Mouse (Mus musculus) midbrain, embryonic 15.5 days (tissue): ENCODE data around the gene Fancd2os. TPM values are rescaled to one million over a fixed set of nuclear protein-coding genes. Genes with fewer than 3 reads are reported as not detected.
A peak's percentile ranks its signal among the peaks of the same experiment; 100 is the strongest.

Experiments used
- ATAC-seq: fragments of 200-750 bp; cut with Nextera tagmentation; replicated peaks from 2 replicates; pipeline ENCODE4 v1.8.0; 2017; ENCODE audit warnings: moderate TSS enrichment
- H3K27ac ChIP-seq: fragments of 300-500 bp; sonication (generic); 2 replicates; pipeline ENCODE4 v1.5.1; 2015; ENCODE audit warnings: mild to moderate bottlenecking, inconsistent platforms
- H3K27me3 ChIP-seq: fragments of 300-500 bp; sonication (generic); replicated peaks from 2 replicates; pipeline ENCODE4 v1.6.1; 2015; ENCODE audit warnings: inconsistent platforms
- H3K36me3 ChIP-seq: fragments of 300-500 bp; sonication (generic); replicated peaks from 2 replicates; pipeline ENCODE4 v1.6.1; 2015; ENCODE audit warnings: inconsistent platforms
- H3K4me1 ChIP-seq: fragments of 300-500 bp; sonication (generic); 2 replicates; pipeline ENCODE4 v1.6.1; 2015; ENCODE audit warnings: inconsistent platforms
- H3K4me2 ChIP-seq: fragments of 300-500 bp; sonication (generic); 2 replicates; pipeline ENCODE4 v1.6.1; 2015; ENCODE audit warnings: inconsistent platforms, mild to moderate bottlenecking, moderate library complexity
- H3K4me3 ChIP-seq: fragments of 300-500 bp; sonication (generic); 2 replicates; pipeline ENCODE4 v1.5.1; 2015; ENCODE audit warnings: mild to moderate bottlenecking, inconsistent platforms
- H3K9ac ChIP-seq: fragments of 300-500 bp; sonication (generic); 2 replicates; pipeline ENCODE4 v1.6.1; 2015; ENCODE audit warnings: mild to moderate bottlenecking, inconsistent platforms
- H3K9me3 ChIP-seq: fragments of 300-500 bp; sonication (generic); 2 replicates; pipeline ENCODE4 v1.6.1; 2016; ENCODE audit warnings: inconsistent platforms
- WGBS: fragments of 180-500 bp; shearing (Covaris S2); methylation state at CpG from one replicate; pipeline ENCODE4 v1.1.7; 2015; ENCODE audit warnings: mixed read lengths; 5-methylcytosine and 5-hydroxymethylcytosine counted together
- polyA plus RNA-seq: library from polyadenylated mRNA; unstranded; fragments of >200 nt; fragmentation: Nextera tagmentation; extraction: Ambion mirVana; gene quantifications from 2 replicates; pipeline ENCODE4 v1.2.1, GENCODE M21; 2015

The Fancd2os gene
- polyA plus RNA-seq, 1 experiment from 2014 or later = 0.27 TPM

- Histone ChIP-seq H3K27me3 (no peaks in the 10 kb centered on the region), H3K9me3 (no peaks in the 10 kb centered on the region), H3K27ac (peak overlapping the region; percentile 78), H3K4me1 (peaks cover 24% of the 10 kb centered on the region), H3K4me2 (peak overlapping the region; percentile 89), H3K4me3 (peak overlapping the region; percentile 95), H3K9ac (peak overlapping the region; percentile 90; the same call in 1 of the 2 replicates), H3K36me3 (no peaks in the 10 kb centered on the region)
- 56% methylated on average over 12 of the region's 12 CpGs for WGBS
- no peak for ATAC-seq
These were observed 3.5 kb upstream of the Fancd2os start for GRCm38 (mm10) chr6:113603993-113604392.

GRCm38 (mm10) chr6:113602821-113603220 lies 2.3 kb upstream of the Fancd2os start:
- no peak for ATAC-seq
- Histone ChIP-seq H3K4me1 (peaks cover 19% of the 10 kb centered on the region), H3K27ac (no peak overlapping the region), H3K4me3 (no peak overlapping the region), H3K4me2 (no peak overlapping the region), H3K36me3 (no peaks in the 10 kb centered on the region), H3K9me3 (no peaks in the 10 kb centered on the region), H3K27me3 (no peaks in the 10 kb centered on the region), H3K9ac (no peak overlapping the region)
- WGBS = 91% methylated on average over 6 of the region's 6 CpGs

- ATAC-seq = no peak
- no peaks in the 10 kb centered on the region for H3K27me3 ChIP-seq
- WGBS = 71% methylated on average over 5 of the region's 5 CpGs
These were observed 682 bp downstream of the Fancd2os start for GRCm38 (mm10) chr6:113599833-113600232.

GRCm38 (mm10) chr6:113597945-113598344 lies 2.6 kb downstream of the Fancd2os start:
- H3K4me2 ChIP-seq = no peak overlapping the region
- no peaks in the 10 kb centered on the region for H3K9me3 ChIP-seq
- H3K4me3 ChIP-seq = no peak overlapping the region
- no peaks in the 10 kb centered on the region for H3K36me3 ChIP-seq
- 93% methylated on average over 4 of the region's 4 CpGs for WGBS
- no peak overlapping the region for H3K9ac ChIP-seq
- H3K27ac ChIP-seq = no peak overlapping the region
- H3K27me3 ChIP-seq = no peaks in the 10 kb centered on the region
- no peak for ATAC-seq
- H3K4me1 ChIP-seq = no peaks in the 10 kb centered on the region

More at GRCm38 (mm10) chr6:113599833-113600232, 682 bp downstream of the Fancd2os start:
- no peaks in the 10 kb centered on the region for H3K36me3 ChIP-seq
- H3K9ac ChIP-seq = no peak overlapping the region
- no peaks in the 10 kb centered on the region for H3K4me1 ChIP-seq
- H3K9me3 ChIP-seq = no peaks in the 10 kb centered on the region
- H3K4me3 ChIP-seq = no peak overlapping the region
- no peak overlapping the region for H3K4me2 ChIP-seq
- H3K27ac ChIP-seq = no peak overlapping the region

- 96% methylated on average over 2 of the region's 2 CpGs for WGBS
- no peak overlapping the region for H3K4me2 ChIP-seq
These were observed 7.9 kb downstream of the Fancd2os start for GRCm38 (mm10) chr6:113592637-113593036.

GRCm38 (mm10) chr6:113586466-113587183 lies 13.9 kb downstream of the Fancd2os start:
- Histone ChIP-seq H3K36me3 (no peaks in the 10 kb centered on the region), H3K9ac (no peak overlapping the region), H3K9me3 (no peaks in the 10 kb centered on the region), H3K4me3 (no peak overlapping the region), H3K4me1 (no peaks in the 10 kb centered on the region), H3K4me2 (no peak overlapping the region), H3K27me3 (no peaks in the 10 kb centered on the region), H3K27ac (no peak overlapping the region)
- ATAC-seq = no peak
- 74% methylated on average over 5 of the region's 5 CpGs for WGBS

More at GRCm38 (mm10) chr6:113592637-113593036, 7.9 kb downstream of the Fancd2os start:
- Histone ChIP-seq H3K36me3 (no peaks in the 10 kb centered on the region), H3K4me1 (no peaks in the 10 kb centered on the region), H3K9me3 (no peaks in the 10 kb centered on the region), H3K27ac (no peak overlapping the region), H3K4me3 (no peak overlapping the region), H3K27me3 (no peaks in the 10 kb centered on the region), H3K9ac (no peak overlapping the region)
- no peak for ATAC-seq

- H3K9me3 ChIP-seq = no peaks in the 10 kb centered on the region
These were observed 15.4 kb downstream of the Fancd2os start for GRCm38 (mm10) chr6:113585065-113585464.

GRCm38 (mm10) chr6:113583023-113583422 lies 17.5 kb downstream of the Fancd2os start:
- H3K9ac ChIP-seq = no peak overlapping the region
- no peaks in the 10 kb centered on the region for H3K27me3 ChIP-seq
- H3K9me3 ChIP-seq = no peaks in the 10 kb centered on the region
- WGBS = 95% methylated on average over 4 of the region's 4 CpGs
- ATAC-seq = no peak
- no peak overlapping the region for H3K4me2 ChIP-seq
- no peaks in the 10 kb centered on the region for H3K4me1 ChIP-seq
- H3K4me3 ChIP-seq = no peak overlapping the region
- no peaks in the 10 kb centered on the region for H3K36me3 ChIP-seq
- H3K27ac ChIP-seq = no peak overlapping the region

More at GRCm38 (mm10) chr6:113585065-113585464, 15.4 kb downstream of the Fancd2os start:
- 91% methylated on average over 5 of the region's 5 CpGs for WGBS
- no peak overlapping the region for H3K4me2 ChIP-seq
- no peaks in the 10 kb centered on the region for H3K4me1 ChIP-seq
- no peak overlapping the region for H3K9ac ChIP-seq
- H3K27me3 ChIP-seq = no peaks in the 10 kb centered on the region
- H3K36me3 ChIP-seq = no peaks in the 10 kb centered on the region
- H3K4me3 ChIP-seq = no peak overlapping the region
- no peak overlapping the region for H3K27ac ChIP-seq
- ATAC-seq = no peak

- Histone ChIP-seq H3K9me3 (no peaks in the 10 kb centered on the region), H3K27me3 (no peaks in the 10 kb centered on the region), H3K36me3 (no peaks in the 10 kb centered on the region), H3K4me2 (no peak overlapping the region), H3K27ac (no peak overlapping the region), H3K9ac (no peak overlapping the region), H3K4me1 (no peaks in the 10 kb centered on the region), H3K4me3 (no peak overlapping the region)
- no peak for ATAC-seq
- WGBS = 97% methylated on average over 3 of the region's 3 CpGs
These were observed 21.2 kb downstream of the Fancd2os start for GRCm38 (mm10) chr6:113579306-113579705.

- ATAC-seq = no peak
- no peak overlapping the region for H3K4me2 ChIP-seq
- H3K27me3 ChIP-seq = no peaks in the 10 kb centered on the region
- no peak overlapping the region for H3K4me3 ChIP-seq
- no peaks in the 10 kb centered on the region for H3K9me3 ChIP-seq
- H3K27ac ChIP-seq = no peak overlapping the region
- WGBS = 94% methylated on average over 6 of the region's 6 CpGs
- H3K4me1 ChIP-seq = no peaks in the 10 kb centered on the region
- H3K9ac ChIP-seq = no peak overlapping the region
- H3K36me3 ChIP-seq = no peaks in the 10 kb centered on the region
These were observed 24.5 kb downstream of the Fancd2os start for GRCm38 (mm10) chr6:113576044-113576443.

- WGBS = 95% methylated on average over 1 of the region's 1 CpGs
- Histone ChIP-seq H3K4me3 (no peak overlapping the region), H3K9me3 (no peaks in the 10 kb centered on the region), H3K36me3 (no peaks in the 10 kb centered on the region), H3K4me1 (no peaks in the 10 kb centered on the region), H3K27ac (no peak overlapping the region), H3K9ac (no peak overlapping the region), H3K27me3 (no peaks in the 10 kb centered on the region), H3K4me2 (no peak overlapping the region)
- no peak for ATAC-seq
These were observed 36.0 kb downstream of the Fancd2os start for GRCm38 (mm10) chr6:113564557-113564956.

GRCm38 (mm10) chr6:113559736-113560135 lies 40.8 kb downstream of the Fancd2os start:
- H3K36me3 ChIP-seq = no peaks in the 10 kb centered on the region
- H3K4me3 ChIP-seq = no peak overlapping the region
- ATAC-seq = no peak
- H3K4me1 ChIP-seq = no peaks in the 10 kb centered on the region
- no peaks in the 10 kb centered on the region for H3K27me3 ChIP-seq
- no peaks in the 10 kb centered on the region for H3K9me3 ChIP-seq
- H3K27ac ChIP-seq = no peak overlapping the region
- no peak overlapping the region for H3K4me2 ChIP-seq
- WGBS = 58% methylated on average over 6 of the region's 6 CpGs
- H3K9ac ChIP-seq = no peak overlapping the region
